Comparison of ENCODE assay signal across 10 mouse cellular contexts in genomic region chr7:71379826-71380825, GRCm38 (mm10). TPM values are rescaled to one million over a fixed set of nuclear protein-coding genes. Genes with fewer than 3 reads are reported as not detected.
DNase-seq lines count a peak whose midpoint lies in the region; ATAC-seq and TF ChIP-seq lines count a peak whose summit lies in the region.
"Had no signal": no experiment of that assay in that cellular context is flagged by ENCODE, and none has a peak within 500 bp of the region (broad histone marks: within the 10 kb centered on the region; RNA-seq: fewer than 3 reads in every experiment).

No protein-coding gene starts in this region.

- no peak for DNase-seq in intestine, embryonic 14.5 days (ENCODE audit: low spot score)
- peak; percentile 7 for DNase-seq in heart, postnatal 4 days
- no peak for DNase-seq in stomach, postnatal 0 days (ENCODE audit: low spot score)
- no peak for DNase-seq in right cerebral cortex, postnatal 25 days

- H3K9me3 ChIP-seq in intestine, embryonic 14.5 days (ENCODE audit: control insufficient read depth, low read length), result no peaks in the 10 kb centered on the region
- no peaks in the 10 kb centered on the region for H3K9me3 ChIP-seq in intestine, embryonic 15.5 days
- H3K9me3 ChIP-seq in neural tube, embryonic 13.5 days, result no peaks in the 10 kb centered on the region
- H3K9me3 ChIP-seq in neural tube, embryonic 15.5 days (replicated peaks), result no peaks in the 10 kb centered on the region
- no peaks in the 10 kb centered on the region for H3K9me3 ChIP-seq in stomach, postnatal 0 days (ENCODE audit: control insufficient read depth, low read length)

- H3K4me3 ChIP-seq in intestine, embryonic 14.5 days (ENCODE audit: low read depth, low read length), result no peak overlapping the region
- H3K4me3 ChIP-seq in intestine, embryonic 15.5 days (replicated peaks), result no peak overlapping the region
- no peak overlapping the region for H3K4me3 ChIP-seq in neural tube, embryonic 13.5 days
- H3K4me3 ChIP-seq in neural tube, embryonic 15.5 days (replicated peaks), result no peak overlapping the region
- no peak overlapping the region for H3K4me3 ChIP-seq in stomach, postnatal 0 days (ENCODE audit: low read depth, low read length)

- no peak for TF ChIP-seq CTCF in stomach, postnatal 0 days (IDR thresholded peaks at IDR 0.05; ENCODE audit: low read depth)

- 0 out of 2 replicates have a peak overlapping the region, but pooled peaks have one; percentile 5 for H3K4me2 ChIP-seq in intestine, embryonic 14.5 days (ENCODE audit: low read length)
- no peak overlapping the region for H3K4me2 ChIP-seq in intestine, embryonic 15.5 days (replicated peaks)
- H3K4me2 ChIP-seq in neural tube, embryonic 13.5 days, result 0 out of 2 replicates have a peak overlapping the region, but pooled peaks have one; percentile 9
- H3K4me2 ChIP-seq in neural tube, embryonic 15.5 days, result no peak overlapping the region
- 0 out of 2 replicates have a peak overlapping the region, but pooled peaks have one; percentile 9 for H3K4me2 ChIP-seq in stomach, postnatal 0 days (replicated peaks; ENCODE audit: low read depth)

- H3K4me1 ChIP-seq in intestine, embryonic 14.5 days (replicated peaks; ENCODE audit: control insufficient read depth, insufficient read depth, low read length), result peaks cover 36% of the 10 kb centered on the region
- no peaks in the 10 kb centered on the region; the same call in 1 of the 2 replicates for H3K4me1 ChIP-seq in intestine, embryonic 15.5 days (replicated peaks)
- H3K4me1 ChIP-seq in neural tube, embryonic 13.5 days (replicated peaks), result peaks cover 57% of the 10 kb centered on the region
- peaks cover 25% of the 10 kb centered on the region for H3K4me1 ChIP-seq in neural tube, embryonic 15.5 days
- no peaks in the 10 kb centered on the region for H3K4me1 ChIP-seq in stomach, postnatal 0 days (replicated peaks; ENCODE audit: control insufficient read depth, insufficient read depth)

- H3K36me3 ChIP-seq in intestine, embryonic 14.5 days (ENCODE audit: control insufficient read depth, insufficient read depth, low read length), result no peaks in the 10 kb centered on the region
- no peaks in the 10 kb centered on the region for H3K36me3 ChIP-seq in intestine, embryonic 15.5 days
- no peaks in the 10 kb centered on the region for H3K36me3 ChIP-seq in neural tube, embryonic 13.5 days
- H3K36me3 ChIP-seq in neural tube, embryonic 15.5 days, result no peaks in the 10 kb centered on the region
- no peaks in the 10 kb centered on the region for H3K36me3 ChIP-seq in stomach, postnatal 0 days (ENCODE audit: control insufficient read depth, insufficient read depth, low read length)

- 17% methylated on average over 18 of the region's 18 CpGs for WGBS in intestine, embryonic 14.5 days
- 27% methylated on average over 18 of the region's 18 CpGs for WGBS in intestine, embryonic 15.5 days
- 16% methylated on average over 18 of the region's 18 CpGs for WGBS in neural tube, embryonic 13.5 days
- WGBS in neural tube, embryonic 15.5 days, result 19% methylated on average over 18 of the region's 18 CpGs
- WGBS in stomach, postnatal 0 days, result 18% methylated on average over 18 of the region's 18 CpGs

- ATAC-seq in intestine, embryonic 14.5 days (replicated peaks; ENCODE audit: low FRiP score, low TSS enrichment, low read depth), result no peak
- ATAC-seq in intestine, embryonic 15.5 days, result no peak
- no peak for ATAC-seq in neural tube, embryonic 13.5 days (ENCODE audit: low read depth)
- no peak for ATAC-seq in neural tube, embryonic 15.5 days (ENCODE audit: low FRiP score)
- no peak for ATAC-seq in stomach, postnatal 0 days (ENCODE audit: low FRiP score, low TSS enrichment)
- no peak for ATAC-seq in frontal cortex, adult (ENCODE audit: low TSS enrichment)

- no peak for TF ChIP-seq EP300 in stomach, postnatal 0 days (optimal IDR thresholded peaks at IDR 0.05)

- H3K9ac ChIP-seq in intestine, embryonic 14.5 days (ENCODE audit: low read length), result no peak overlapping the region
- H3K9ac ChIP-seq in intestine, embryonic 15.5 days, result no peak overlapping the region
- H3K9ac ChIP-seq in neural tube, embryonic 13.5 days, result peak overlapping the region; percentile 17; the same call in 1 of the 2 replicates
- H3K9ac ChIP-seq in neural tube, embryonic 15.5 days (replicated peaks), result no peak overlapping the region
- no peak overlapping the region for H3K9ac ChIP-seq in stomach, postnatal 0 days (ENCODE audit: low read length)

- H3K27me3 ChIP-seq in intestine, embryonic 14.5 days (replicated peaks; ENCODE audit: control insufficient read depth, insufficient read depth, low read length), result no peaks in the 10 kb centered on the region
- no peaks in the 10 kb centered on the region for H3K27me3 ChIP-seq in intestine, embryonic 15.5 days (replicated peaks)
- H3K27me3 ChIP-seq in neural tube, embryonic 13.5 days, result no peaks in the 10 kb centered on the region
- 0 out of 2 replicates have a peak, but pooled peaks cover 3% of the 10 kb centered on the region for H3K27me3 ChIP-seq in neural tube, embryonic 15.5 days (replicated peaks)
- H3K27me3 ChIP-seq in stomach, postnatal 0 days (ENCODE audit: control insufficient read depth, insufficient read depth, low read length), result no peaks in the 10 kb centered on the region

- H3K27ac ChIP-seq in intestine, embryonic 14.5 days (ENCODE audit: low read depth), result peak overlapping the region; percentile 30; the same call in 1 of the 2 replicates
- no peak overlapping the region for H3K27ac ChIP-seq in intestine, embryonic 15.5 days
- no peak overlapping the region; the same call in 1 of the 2 replicates for H3K27ac ChIP-seq in neural tube, embryonic 13.5 days (replicated peaks)
- H3K27ac ChIP-seq in neural tube, embryonic 15.5 days (replicated peaks), result no peak overlapping the region
- H3K27ac ChIP-seq in stomach, postnatal 0 days (replicated peaks), result no peak overlapping the region; the same call in 1 of the 2 replicates

RNA-seq across cellular contexts. Expression of gene Gm10295, which starts 28.8 kb away (rescaled TPM):
- polyA plus RNA-seq in intestine, embryonic 14.5 days (2014; fragmentation: Nextera tagmentation; extraction: Ambion mirVana), result not detected in 2 replicates
- polyA plus RNA-seq in intestine, embryonic 15.5 days (2015; fragmentation: Nextera tagmentation; extraction: Ambion mirVana), result not detected in 2 replicates
- not detected in 2 replicates for polyA plus RNA-seq in neural tube, embryonic 13.5 days (2015; fragmentation: Nextera tagmentation; extraction: Ambion mirVana)
- not detected in 2 replicates for polyA plus RNA-seq in neural tube, embryonic 15.5 days (2015; fragmentation: Nextera tagmentation; extraction: Ambion mirVana)
- not detected for total RNA-seq in heart, postnatal 4 days (2021)
- polyA plus RNA-seq in stomach, postnatal 0 days (2015; fragmentation: Nextera tagmentation; extraction: Ambion mirVana), result 0.07 TPM in 1 of 2 replicates, not detected in the other
- total RNA-seq: gastrocnemius, postnatal 10 days; left cerebral cortex, adult 18-20 months had no signal

Comparison
In these comparisons a context has a peak if more than half of its experiments do, and no peak if none do; other contexts are left out.
1. H3K4me2 ChIP-seq: peak in intestine, embryonic 14.5 days (single experiment), neural tube, embryonic 13.5 days (single experiment) and stomach, postnatal 0 days (single experiment); none in intestine, embryonic 15.5 days (single experiment) and neural tube, embryonic 15.5 days (single experiment).